Mouse (Mus musculus) hindbrain, embryonic 10.5 days (tissue): Measurements from ENCODE around the gene Gzmm. TPM values are rescaled to one million over a fixed set of nuclear protein-coding genes. Genes with fewer than 3 reads are reported as not detected.

Experiments
- DNase-seq: peaks from one replicate; pipeline ENCODE4 v3.0.0-alpha.2; 2017; ENCODE audit warnings: low spot score
- H3K27ac ChIP-seq: fragments of 300-500 bp; sonication (generic); 2 replicates; pipeline ENCODE4 v1.5.1; 2016; ENCODE audit warnings: mild to moderate bottlenecking, moderate library complexity
- H3K27me3 ChIP-seq: fragments of 300-500 bp; sonication (generic); 2 replicates; pipeline ENCODE4 v1.6.1; 2016; ENCODE audit warnings: mild to moderate bottlenecking; ENCODE audit not compliant: poor library complexity, insufficient read depth, severe bottlenecking
- H3K36me3 ChIP-seq: fragments of 300-500 bp; sonication (generic); 2 replicates; pipeline ENCODE4 v1.6.1; 2016; ENCODE audit warnings: mild to moderate bottlenecking, moderate library complexity
- H3K4me1 ChIP-seq: fragments of 300-500 bp; sonication (generic); replicated peaks from 2 replicates; pipeline ENCODE4 v1.6.1; 2016; ENCODE audit warnings: mild to moderate bottlenecking
- H3K4me3 ChIP-seq: fragments of 300-500 bp; sonication (generic); 2 replicates; pipeline ENCODE4 v1.5.1; 2016; ENCODE audit warnings: mild to moderate bottlenecking, moderate library complexity
- H3K9me3 ChIP-seq: fragments of 300-500 bp; sonication (generic); 2 replicates; pipeline ENCODE4 v1.6.1; 2016; ENCODE audit warnings: mild to moderate bottlenecking, moderate library complexity
- WGBS: fragments of 180-500 bp; shearing (Covaris S2); methylation state at CpG from one replicate; pipeline ENCODE4 v1.1.7; 2016; 5-methylcytosine and 5-hydroxymethylcytosine counted together
- polyA plus RNA-seq: library from polyadenylated mRNA; unstranded; fragments of >200 nt; fragmentation: Nextera tagmentation; extraction: Ambion mirVana; gene quantifications from 2 replicates; pipeline ENCODE4 v1.2.1, GENCODE M21; 2016

The Gzmm gene
- polyA plus RNA-seq, 1 experiment from 2014 or later = 0.75 TPM

DNA sequence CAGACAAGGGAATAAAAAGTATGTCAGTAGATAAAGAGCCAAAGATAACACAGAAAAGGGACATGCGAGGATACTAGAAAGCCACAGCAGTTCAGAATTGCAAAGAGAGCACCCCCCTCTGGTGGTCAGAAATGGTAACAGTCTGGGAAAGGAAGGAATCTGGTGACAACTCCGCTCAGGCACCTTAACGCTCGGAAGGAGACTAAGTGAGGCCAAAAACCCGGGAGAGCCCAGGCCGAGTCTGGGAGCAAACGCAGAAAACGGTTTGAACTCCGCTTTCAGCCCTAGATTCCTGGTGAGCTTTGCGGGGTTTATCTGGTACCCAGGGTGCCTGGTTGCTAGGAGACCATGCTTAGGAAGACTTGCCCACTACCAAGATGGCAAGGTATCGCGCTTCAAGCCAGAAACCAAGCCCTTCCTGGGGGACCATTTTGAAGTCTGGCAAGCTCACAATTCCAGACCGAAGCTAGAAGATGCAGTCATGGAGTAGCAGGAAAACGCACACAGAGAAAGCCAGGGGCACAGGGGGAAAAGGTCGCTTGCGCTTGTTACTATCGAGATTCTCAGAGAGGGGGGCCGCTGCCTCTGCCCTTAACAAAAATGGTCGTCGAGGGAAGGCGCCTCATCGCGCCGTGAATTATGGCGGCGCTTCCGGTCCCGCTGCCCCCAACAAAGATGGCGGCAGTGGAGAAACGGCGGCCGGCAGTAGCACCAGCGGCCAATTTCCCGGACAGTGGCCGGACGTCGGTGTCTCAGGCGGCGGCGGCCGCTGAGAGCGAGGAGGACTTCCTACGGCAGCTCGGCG, 19.8 kb upstream of the Gzmm start, which contains the start of gene Tpgs1:
Gene Tpgs1, plus strand, starts transcription at position 599 of the 805 bp plus-strand sequence.
- peak within 1 kb of the TSS; percentile 98 for H3K27ac ChIP-seq
- no peaks in the 10 kb centered on the region for H3K27me3 ChIP-seq
- H3K9me3 ChIP-seq = no peaks in the 10 kb centered on the region
- WGBS = under 1% methylated on average over 45 of the region's 45 CpGs
- H3K4me1 ChIP-seq = peaks cover 38% of the 10 kb centered on the region
- H3K4me3 ChIP-seq = peak within 1 kb of the TSS; percentile 77
- H3K36me3 ChIP-seq = peaks cover 26% of the 10 kb centered on the region
- DNase-seq = peak; percentile 93

- Histone ChIP-seq H3K27me3 (no peaks in the 10 kb centered on the region), H3K27ac (peak overlapping the region; percentile 98), H3K9me3 (no peaks in the 10 kb centered on the region), H3K4me3 (peak overlapping the region; percentile 77), H3K36me3 (peaks cover 31% of the 10 kb centered on the region), H3K4me1 (peaks cover 32% of the 10 kb centered on the region)
- peak; percentile 86 for DNase-seq
- under 1% methylated on average over 47 of the region's 47 CpGs for WGBS
Measured at GRCm38 (mm10) chr10:79669576-79670057, 19.2 kb upstream of the Gzmm start.

DNA sequence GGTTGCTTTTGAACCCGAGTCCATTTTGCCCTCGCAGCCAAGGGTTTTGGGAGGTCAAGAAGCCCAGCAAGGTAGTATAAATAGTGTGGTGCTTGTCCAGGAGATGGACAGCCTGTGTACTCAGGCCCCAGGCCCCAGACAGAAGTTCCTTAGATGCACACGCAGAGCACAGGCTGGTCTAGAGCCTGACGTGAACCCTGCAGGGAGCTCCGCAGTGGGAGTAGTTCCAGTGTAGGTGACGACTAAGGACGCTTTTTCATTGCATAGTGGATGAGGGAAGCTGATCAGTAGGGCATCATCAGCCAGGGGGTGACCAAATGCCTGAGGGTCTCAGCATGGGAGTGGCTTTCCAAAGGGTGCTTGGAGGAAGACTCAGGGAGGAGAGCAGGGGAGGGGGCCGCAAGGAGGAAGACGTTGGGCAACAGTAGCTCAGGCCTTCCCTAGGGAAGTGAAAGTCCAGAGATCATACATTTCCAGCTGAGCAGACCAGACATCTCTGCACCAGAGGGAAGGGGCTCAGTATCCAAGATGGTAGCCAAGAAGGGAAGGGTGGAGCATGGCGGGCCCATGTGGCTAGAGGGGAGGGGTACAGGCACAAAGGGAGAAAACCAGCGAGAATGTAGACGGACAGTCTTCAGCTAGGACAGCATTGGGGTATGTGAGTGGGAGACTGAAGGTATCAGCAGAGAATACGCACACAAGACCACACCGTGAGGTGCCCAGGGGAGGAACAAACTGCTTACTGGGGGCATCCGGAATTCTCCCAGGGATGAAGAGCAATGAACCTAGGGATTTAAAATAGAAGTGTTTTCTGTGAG, 18.5 kb upstream of the Gzmm start:
- Histone ChIP-seq H3K4me3 (peak overlapping the region; percentile 77), H3K4me1 (peaks cover 33% of the 10 kb centered on the region), H3K36me3 (peaks cover 33% of the 10 kb centered on the region), H3K27me3 (no peaks in the 10 kb centered on the region), H3K9me3 (no peaks in the 10 kb centered on the region), H3K27ac (peak overlapping the region; percentile 98)
- DNase-seq = no peak
- WGBS = 35% methylated on average over 15 of the region's 15 CpGs

DNA sequence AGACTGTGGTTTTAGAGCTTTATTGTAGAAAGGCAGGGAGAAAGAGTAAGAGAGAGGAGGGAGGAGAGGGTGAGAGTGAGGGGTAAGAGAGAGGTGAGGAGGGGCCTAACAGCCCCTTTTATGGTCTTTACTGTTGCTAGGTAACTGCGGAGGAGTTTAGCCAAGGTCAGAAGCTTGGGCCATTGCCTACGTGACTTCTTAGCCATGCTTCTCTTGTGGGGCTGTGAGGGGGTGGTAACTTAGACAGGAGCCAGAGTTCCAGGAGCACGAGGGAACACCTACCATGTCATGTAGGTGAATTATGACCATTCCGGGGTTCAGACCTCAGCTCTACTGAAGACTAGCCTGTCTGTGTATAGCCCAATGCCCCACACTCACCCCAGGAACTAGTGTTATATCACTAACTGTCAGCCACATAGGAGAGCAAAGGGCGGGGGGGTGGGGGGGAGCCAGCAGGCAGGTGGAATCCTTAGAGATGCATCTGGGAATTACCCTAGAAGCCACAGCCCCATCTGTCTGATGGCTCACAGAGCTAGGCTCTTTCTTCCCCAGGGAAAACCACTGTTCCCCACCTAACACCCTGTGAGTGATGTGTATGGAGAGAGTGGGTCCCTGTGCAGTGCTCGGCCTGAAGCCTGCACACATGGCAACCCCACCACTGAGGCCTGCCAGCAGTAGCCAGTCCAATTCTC, 17.3 kb upstream of the Gzmm start:
- 71% methylated on average over 6 of the region's 6 CpGs for WGBS
- peaks cover 39% of the 10 kb centered on the region for H3K4me1 ChIP-seq
- H3K27me3 ChIP-seq = peaks cover 6% of the 10 kb centered on the region
- H3K36me3 ChIP-seq = peaks cover 44% of the 10 kb centered on the region
- H3K9me3 ChIP-seq = 0 out of 2 replicates have a peak, but pooled peaks cover 3% of the 10 kb centered on the region
- H3K4me3 ChIP-seq = peak overlapping the region; percentile 77
- H3K27ac ChIP-seq = peak overlapping the region; percentile 66
- DNase-seq = no peak

DNA sequence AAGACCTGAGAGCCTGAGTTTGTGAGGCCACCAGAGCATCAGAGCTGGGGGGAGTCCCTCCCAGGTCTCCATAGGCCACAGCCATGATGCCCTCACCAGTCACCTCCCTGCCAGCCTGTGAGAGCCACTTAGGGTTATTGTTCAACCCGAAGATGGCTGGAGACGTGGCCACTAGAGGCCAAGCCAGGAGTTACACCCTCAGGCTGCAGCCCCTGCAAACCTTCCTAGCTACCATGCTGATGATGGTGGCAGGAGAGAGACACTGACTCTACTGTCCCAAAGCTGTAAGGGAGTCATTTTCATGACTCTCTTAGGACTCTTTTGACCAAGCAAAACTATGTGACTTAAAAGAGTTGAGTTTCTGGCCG, 16.7 kb upstream of the Gzmm start:
- peak overlapping the region; percentile 66 for H3K27ac ChIP-seq
- H3K4me3 ChIP-seq = peak overlapping the region; percentile 16
- 0 out of 2 replicates have a peak, but pooled peaks cover 3% of the 10 kb centered on the region for H3K9me3 ChIP-seq
- H3K4me1 ChIP-seq = peaks cover 39% of the 10 kb centered on the region
- H3K36me3 ChIP-seq = peaks cover 46% of the 10 kb centered on the region
- H3K27me3 ChIP-seq = peaks cover 6% of the 10 kb centered on the region
- WGBS = 69% methylated on average over 3 of the region's 3 CpGs
- no peak for DNase-seq

DNA sequence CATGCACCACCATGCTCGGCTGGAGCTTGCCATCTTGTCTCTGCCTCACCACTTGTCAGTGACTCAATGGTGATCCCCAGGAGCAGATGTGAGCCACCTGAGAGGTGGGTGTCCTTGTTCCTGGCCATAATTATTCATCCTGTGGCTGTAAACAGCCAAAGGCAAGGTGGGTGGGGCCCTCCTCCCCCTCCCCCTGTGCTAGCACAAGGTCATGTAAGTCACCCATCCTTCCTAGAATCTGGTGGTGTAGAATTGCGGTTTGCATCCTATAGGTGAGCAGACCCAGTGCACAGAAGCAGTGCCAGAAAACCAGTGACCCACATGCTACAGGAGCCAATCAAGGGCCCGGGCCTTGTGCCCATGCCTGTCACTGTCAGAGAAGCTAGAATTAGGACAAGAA, 15.8 kb upstream of the Gzmm start:
- Histone ChIP-seq H3K9me3 (0 out of 2 replicates have a peak, but pooled peaks cover 3% of the 10 kb centered on the region), H3K4me1 (peaks cover 38% of the 10 kb centered on the region), H3K36me3 (peaks cover 46% of the 10 kb centered on the region), H3K27me3 (peaks cover 6% of the 10 kb centered on the region), H3K4me3 (no peak overlapping the region), H3K27ac (no peak overlapping the region)
- no peak for DNase-seq
- 87% methylated on average over 3 of the region's 3 CpGs for WGBS

DNA sequence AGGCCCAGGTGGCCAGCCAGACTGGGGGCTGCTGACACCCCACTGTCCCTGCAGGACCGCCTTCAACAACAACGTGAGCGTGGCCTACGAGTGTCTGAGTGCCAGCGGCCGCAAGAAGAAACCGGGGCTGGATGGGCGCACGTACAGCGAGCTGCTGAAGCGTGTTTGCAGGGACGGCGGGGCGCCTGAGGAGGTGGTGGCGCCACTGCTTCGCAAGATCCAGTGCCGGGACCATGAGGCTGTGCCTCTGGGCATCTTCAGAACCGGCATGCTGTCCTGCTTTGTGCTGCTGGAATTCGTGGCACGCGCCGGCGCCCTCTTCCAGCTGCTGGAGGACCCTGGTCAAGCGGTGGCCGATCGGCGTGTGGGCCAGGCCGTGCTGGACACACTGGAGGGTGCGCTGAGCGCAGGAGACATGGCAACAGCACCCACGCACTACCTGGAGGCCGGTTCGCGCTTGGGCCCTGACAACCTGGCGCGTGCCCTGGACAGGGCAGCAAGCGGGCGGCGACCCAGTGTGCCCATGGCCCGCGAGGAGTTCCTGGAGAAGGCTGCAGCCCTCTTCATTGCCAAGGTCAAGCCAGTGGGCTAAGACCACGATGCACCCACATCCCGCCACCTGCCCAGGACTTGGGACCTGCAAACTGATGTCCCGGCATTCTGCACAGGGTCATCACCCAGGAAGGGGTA, 13.3 kb upstream of the Gzmm start:
- Histone ChIP-seq H3K27ac (no peak overlapping the region), H3K27me3 (peaks cover 6% of the 10 kb centered on the region), H3K36me3 (peaks cover 46% of the 10 kb centered on the region), H3K4me3 (0 out of 2 replicates have a peak overlapping the region, but pooled peaks have one; percentile 2), H3K4me1 (peaks cover 26% of the 10 kb centered on the region), H3K9me3 (0 out of 2 replicates have a peak, but pooled peaks cover 3% of the 10 kb centered on the region)
- no peak for DNase-seq
- 50% methylated on average over 44 of the region's 44 CpGs for WGBS

DNA sequence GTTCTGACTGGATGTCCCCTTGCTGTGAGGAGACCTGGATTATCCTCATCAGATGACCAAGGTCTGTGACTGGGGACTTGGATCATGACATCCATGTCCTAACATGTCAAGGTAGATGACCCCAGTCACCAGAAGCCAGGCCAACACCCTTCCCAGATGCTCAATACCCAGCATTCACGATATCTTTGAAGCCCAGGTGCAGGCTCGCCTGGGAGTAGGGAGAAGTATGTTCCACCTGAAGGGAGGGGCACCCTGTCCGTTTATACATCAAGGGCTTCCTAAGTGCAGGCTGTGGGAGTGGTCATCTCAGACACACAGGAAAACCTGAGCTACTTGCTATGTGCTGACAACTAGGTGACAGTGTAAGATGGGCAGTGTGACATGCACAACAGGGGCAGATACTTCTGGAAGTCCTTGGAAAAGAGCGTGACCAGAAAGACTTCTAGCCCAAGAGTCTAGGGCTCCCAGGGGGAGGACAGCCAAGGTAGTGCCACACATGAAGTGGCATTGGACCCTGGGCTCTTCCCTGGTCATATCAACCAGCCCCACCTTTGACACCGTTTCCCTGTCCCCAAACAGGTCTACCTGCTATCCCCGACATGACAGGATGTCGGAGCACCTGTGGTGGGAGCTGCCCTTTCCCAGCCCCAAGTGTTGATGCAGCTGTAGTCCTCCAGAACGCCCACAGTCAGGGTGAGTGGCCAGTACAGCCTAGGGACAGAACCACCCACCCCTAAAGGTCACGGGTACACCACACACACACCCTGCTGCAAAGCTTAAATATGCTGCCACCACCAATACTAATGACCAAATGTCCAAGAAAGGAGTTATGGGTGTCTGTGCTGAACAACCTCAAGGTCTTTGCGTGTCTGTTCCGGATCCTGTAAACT, 8.0 kb upstream of the Gzmm start:
- H3K27ac ChIP-seq = peak overlapping the region; percentile 90
- no peaks in the 10 kb centered on the region for H3K9me3 ChIP-seq
- peak overlapping the region; percentile 96 for H3K4me3 ChIP-seq
- H3K36me3 ChIP-seq = peaks cover 29% of the 10 kb centered on the region
- peaks cover 2% of the 10 kb centered on the region for H3K27me3 ChIP-seq
- no peak for DNase-seq
- WGBS = 40% methylated on average over 11 of the region's 11 CpGs
- H3K4me1 ChIP-seq = peaks cover 37% of the 10 kb centered on the region

DNA sequence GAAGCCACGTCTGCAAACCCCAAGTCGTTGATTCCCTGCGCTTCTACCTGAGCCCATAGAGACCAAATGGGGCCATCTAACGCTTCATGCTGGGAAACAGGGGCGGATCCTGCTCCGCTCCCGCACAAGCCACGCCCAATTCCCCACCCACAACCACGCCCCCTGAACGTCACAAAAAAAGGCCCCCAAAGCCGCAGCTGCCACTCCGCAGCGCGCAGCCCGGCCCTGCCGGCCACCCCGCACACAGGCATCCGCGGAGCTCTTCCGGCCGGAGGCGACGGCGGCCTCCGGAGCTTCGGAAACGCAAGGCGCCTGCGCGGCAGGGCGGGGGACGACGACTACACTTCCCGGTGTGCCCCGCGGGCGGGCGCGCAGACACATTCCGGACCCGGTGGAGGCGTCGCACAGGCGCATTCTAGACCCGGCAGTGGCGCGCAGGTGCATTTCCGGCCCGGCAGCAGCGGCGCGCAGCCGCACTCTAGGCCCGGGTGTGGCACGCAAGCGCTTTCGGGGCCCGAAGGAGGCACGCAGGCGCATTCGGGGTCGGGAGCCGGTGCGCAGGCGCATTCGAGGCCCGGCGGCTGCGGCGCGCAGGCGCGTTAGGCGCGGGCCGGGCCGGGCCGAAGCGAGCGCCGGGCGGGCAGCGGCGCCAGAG, 7.1 kb upstream of the Gzmm start, which contains the start of gene Cdc34:
Gene Cdc34, plus strand, starts transcription at position 605 of the 655 bp plus-strand sequence.
- under 1% methylated on average over 83 of the region's 84 CpGs for WGBS
- Histone ChIP-seq H3K4me3 (peak within 1 kb of the TSS; percentile 96), H3K36me3 (peaks cover 31% of the 10 kb centered on the region), H3K27ac (peak within 1 kb of the TSS; percentile 90), H3K27me3 (no peaks in the 10 kb centered on the region), H3K4me1 (peaks cover 34% of the 10 kb centered on the region), H3K9me3 (no peaks in the 10 kb centered on the region)
- DNase-seq = peak; percentile 99

GRCm38 (mm10) chr10:79682551-79682915, 6.3 kb upstream of the Gzmm start:
- H3K27me3 ChIP-seq = no peaks in the 10 kb centered on the region
- H3K9me3 ChIP-seq = no peaks in the 10 kb centered on the region
- H3K27ac ChIP-seq = peak overlapping the region; percentile 90
- peaks cover 34% of the 10 kb centered on the region for H3K4me1 ChIP-seq
- peaks cover 39% of the 10 kb centered on the region for H3K36me3 ChIP-seq
- H3K4me3 ChIP-seq = peak overlapping the region; percentile 96
- DNase-seq = peak; percentile 37
- 0% methylated on average over 10 of the region's 10 CpGs for WGBS
